Mouse (Mus musculus): ENCODE measurements at regions not wholly inside any gene's neighbourhood (a gene's known extent, or its start where the extent isn't known, plus 50 kb on each side); places are given as distances from the start of the nearest gene placed in this dataset.

GRCm38 (mm10) chr14:114398861-114399557 is 693.0 kb upstream of the Gpc5 start:
- no peak for DNase-seq

GRCm38 (mm10) chr14:114418851-114419250 is 673.2 kb upstream of the Gpc5 start:
- no peak for DNase-seq

- no peak for DNase-seq
Observed at GRCm38 (mm10) chr14:114425475-114425874, 666.5 kb upstream of the Gpc5 start.
